Mouse (Mus musculus) forebrain, embryonic 13.5 days (tissue): ENCODE results near the gene Gfi1. TPM values are rescaled to one million over a fixed set of nuclear protein-coding genes. Genes with fewer than 3 reads are reported as not detected.

Experiments
- ATAC-seq: fragments of 200-750 bp; cut with Nextera tagmentation; 2 replicates; pipeline ENCODE4 v1.8.0; 2017
- H3K27ac ChIP-seq: fragments of 300-500 bp; sonication (generic); 2 replicates; pipeline ENCODE4 v1.5.1; 2015; ENCODE audit warnings: inconsistent platforms, mild to moderate bottlenecking, moderate library complexity
- H3K27me3 ChIP-seq: fragments of 300-500 bp; sonication (generic); 2 replicates; pipeline ENCODE4 v1.6.1; 2015; ENCODE audit warnings: mild to moderate bottlenecking, inconsistent platforms
- H3K36me3 ChIP-seq: fragments of 300-500 bp; sonication (generic); 2 replicates; pipeline ENCODE4 v1.6.1; 2015; ENCODE audit warnings: mild to moderate bottlenecking, inconsistent platforms; ENCODE audit not compliant: poor library complexity, severe bottlenecking
- H3K4me1 ChIP-seq: fragments of 300-500 bp; sonication (generic); 2 replicates; pipeline ENCODE4 v1.6.1; 2015; ENCODE audit warnings: inconsistent platforms
- H3K4me2 ChIP-seq: fragments of 300-500 bp; sonication (generic); 2 replicates; pipeline ENCODE4 v1.6.1; 2015; ENCODE audit warnings: inconsistent platforms, mild to moderate bottlenecking, moderate library complexity
- H3K4me3 ChIP-seq: fragments of 300-500 bp; sonication (generic); 2 replicates; pipeline ENCODE4 v1.5.1; 2015; ENCODE audit warnings: mild to moderate bottlenecking, inconsistent platforms
- H3K9ac ChIP-seq: fragments of 300-500 bp; sonication (generic); 2 replicates; pipeline ENCODE4 v1.6.1; 2015; ENCODE audit warnings: mild to moderate bottlenecking, inconsistent platforms
- H3K9me3 ChIP-seq: fragments of 300-500 bp; sonication (generic); replicated peaks from 2 replicates; pipeline ENCODE4 v1.6.1; 2016; ENCODE audit warnings: inconsistent platforms
- WGBS: fragments of 180-500 bp; shearing (Covaris S2); methylation state at CpG from one replicate; pipeline ENCODE4 v1.1.7; 2015; 5-methylcytosine and 5-hydroxymethylcytosine counted together
- polyA plus RNA-seq: library from polyadenylated mRNA; unstranded; fragments of >200 nt; fragmentation: Nextera tagmentation; extraction: Ambion mirVana; gene quantifications from 2 replicates; pipeline ENCODE4 v1.2.1, GENCODE M21; 2015

The Gfi1 gene
- polyA plus RNA-seq, 1 experiment from 2014 or later = not detected

DNA sequence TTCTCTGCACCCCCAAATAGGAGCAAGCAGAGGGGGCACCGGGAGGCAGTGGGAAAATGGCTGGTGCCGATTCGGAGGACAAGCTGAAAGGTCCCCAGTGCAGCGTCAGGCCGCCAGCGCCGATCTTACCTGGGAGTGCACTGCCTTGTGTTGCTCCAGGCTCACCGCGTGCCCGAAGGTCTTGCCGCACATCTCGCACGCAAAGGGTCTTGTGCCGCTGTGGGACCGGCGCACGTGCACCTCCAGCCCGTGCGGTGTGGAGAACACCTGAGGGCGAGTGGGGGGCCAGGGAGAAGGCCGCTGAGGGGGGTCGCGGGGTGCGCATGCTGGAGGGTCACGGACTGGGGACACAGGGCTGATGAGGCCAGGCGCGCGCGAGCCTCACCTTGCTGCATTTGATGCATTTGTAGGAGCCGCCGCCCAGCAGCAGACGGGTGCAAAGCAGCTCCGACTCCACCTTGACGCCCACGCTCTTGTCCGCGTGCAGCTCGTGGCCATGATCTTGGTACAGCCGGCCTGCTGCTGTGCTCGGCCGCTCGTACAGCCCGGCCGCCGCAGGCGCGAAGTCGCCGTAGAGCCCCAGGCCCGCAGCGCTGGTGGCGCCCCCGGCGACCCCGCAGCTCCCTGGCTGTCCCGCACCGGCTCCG lies 4.7 kb downstream of the Gfi1 start:
- 0 out of 2 replicates have a peak, but pooled peaks have one; percentile 13 for ATAC-seq

DNA sequence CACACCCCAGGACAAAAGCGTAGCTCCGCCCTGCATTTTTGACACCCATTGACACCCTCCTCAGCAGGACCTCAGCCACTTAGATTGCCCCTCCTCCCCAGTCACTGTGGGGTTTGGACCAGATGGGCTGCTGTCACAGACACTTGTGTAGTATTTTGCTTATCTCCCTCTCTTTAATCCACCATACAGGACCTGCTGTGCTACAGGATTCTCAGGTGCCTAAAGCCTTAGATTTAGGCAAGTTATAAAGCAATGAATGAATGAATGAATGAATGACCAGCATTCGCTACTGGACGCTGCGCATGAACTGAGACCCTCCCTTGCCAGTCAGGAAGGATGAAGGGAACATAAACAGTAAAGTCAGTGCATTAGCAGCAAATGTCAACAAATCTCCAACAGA lies 5.3 kb downstream of the Gfi1 start:
- ATAC-seq = no peak
- Histone ChIP-seq H3K9ac (no peak overlapping the region), H3K36me3 (no peaks in the 10 kb centered on the region), H3K4me3 (no peak overlapping the region; the same call in 1 of the 2 replicates), H3K27me3 (peaks cover 94% of the 10 kb centered on the region), H3K27ac (no peak overlapping the region), H3K4me2 (no peak overlapping the region), H3K9me3 (no peaks in the 10 kb centered on the region), H3K4me1 (peaks cover 32% of the 10 kb centered on the region)
- WGBS = 4% methylated on average over 5 of the region's 5 CpGs

More for the DNA sequence above, 4.7 kb downstream of the Gfi1 start:
- Histone ChIP-seq H3K27ac (no peak overlapping the region), H3K4me3 (peak overlapping the region; percentile 33), H3K27me3 (peaks cover 99% of the 10 kb centered on the region), H3K4me1 (peaks cover 37% of the 10 kb centered on the region), H3K4me2 (peak overlapping the region; percentile 59), H3K9me3 (no peaks in the 10 kb centered on the region), H3K9ac (no peak overlapping the region; the same call in 1 of the 2 replicates), H3K36me3 (no peaks in the 10 kb centered on the region)
- WGBS = under 1% methylated on average over 58 of the region's 58 CpGs

DNA sequence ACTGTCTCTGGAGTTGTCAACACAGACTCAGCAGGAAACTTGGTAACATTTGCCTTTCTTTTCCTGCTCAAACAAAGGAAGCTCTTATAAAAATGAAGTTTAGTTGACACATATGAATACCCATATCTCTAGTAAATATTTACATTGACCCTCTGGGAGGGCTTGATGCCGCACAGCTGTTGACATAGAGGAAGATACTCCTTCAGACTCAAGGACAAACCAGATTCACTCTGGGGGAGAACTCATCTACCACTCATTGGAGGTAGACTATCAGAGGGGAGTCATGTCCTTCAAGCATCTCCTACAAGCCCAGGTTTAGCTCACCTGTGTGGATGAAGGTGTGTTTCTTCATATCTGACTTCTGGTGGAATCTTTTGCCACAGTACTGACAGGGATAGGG lies 6.0 kb downstream of the Gfi1 start:
- 28% methylated on average over 1 of the region's 1 CpGs for whole genome bisulfite sequencing

DNA sequence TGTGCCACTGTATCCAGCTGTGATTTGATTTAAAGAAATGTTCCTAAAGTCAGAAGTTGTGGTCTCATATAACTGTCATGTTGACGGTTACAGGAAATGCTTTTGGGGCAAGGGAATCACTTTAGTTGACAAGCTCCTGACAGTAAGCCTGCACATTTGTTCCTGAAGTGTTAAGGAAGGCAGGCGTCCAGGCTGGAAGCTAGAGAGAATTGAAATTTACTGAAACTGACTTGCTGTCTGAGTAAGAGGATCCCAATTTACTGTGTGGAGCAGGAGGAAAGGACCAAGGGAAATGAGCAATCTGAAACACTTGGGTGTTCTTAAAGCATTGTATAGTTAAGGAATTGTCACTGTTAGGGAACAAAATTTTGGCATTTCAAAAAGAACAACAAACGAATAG lies 6.6 kb downstream of the Gfi1 start:
- Histone ChIP-seq H3K36me3 (no peaks in the 10 kb centered on the region), H3K27me3 (peaks cover 90% of the 10 kb centered on the region), H3K4me1 (peaks cover 22% of the 10 kb centered on the region), H3K9me3 (no peaks in the 10 kb centered on the region), H3K4me2 (no peak overlapping the region), H3K9ac (no peak overlapping the region), H3K4me3 (no peak overlapping the region), H3K27ac (no peak overlapping the region)
- 29% methylated on average over 3 of the region's 3 CpGs for WGBS
- no peak for ATAC-seq

More for the DNA sequence above, 6.0 kb downstream of the Gfi1 start:
- no peaks in the 10 kb centered on the region for H3K9me3 ChIP-seq
- peaks cover 25% of the 10 kb centered on the region for H3K4me1 ChIP-seq
- H3K4me2 ChIP-seq = no peak overlapping the region
- H3K27me3 ChIP-seq = peaks cover 90% of the 10 kb centered on the region
- ATAC-seq = no peak
- no peak overlapping the region for H3K4me3 ChIP-seq
- no peak overlapping the region for H3K27ac ChIP-seq
- no peak overlapping the region for H3K9ac ChIP-seq
- H3K36me3 ChIP-seq = no peaks in the 10 kb centered on the region

DNA sequence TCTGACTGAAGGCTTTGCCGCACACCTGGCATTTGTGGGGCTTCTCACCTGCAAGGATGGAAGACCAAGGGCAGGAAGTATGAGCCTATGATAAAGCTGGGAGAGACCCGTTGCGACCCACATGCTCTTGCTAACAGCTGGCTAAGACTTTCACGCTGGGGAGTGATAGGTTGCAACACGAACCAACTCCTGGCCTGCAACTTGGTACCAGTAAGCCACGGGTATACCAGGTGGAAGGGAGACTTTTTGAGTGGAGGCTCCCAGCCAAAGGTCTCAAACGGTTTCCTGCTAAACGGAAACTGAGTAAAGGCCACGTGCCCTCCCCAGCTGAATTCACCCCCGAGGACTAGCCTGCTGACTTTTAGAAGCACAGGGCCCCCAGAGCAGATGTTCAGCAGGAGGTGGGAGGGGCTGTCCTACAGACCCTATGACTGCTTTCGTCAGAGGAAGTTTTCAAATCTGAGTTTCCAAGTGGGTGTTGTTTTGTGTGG lies 7.9 kb downstream of the Gfi1 start:
- no peak overlapping the region for H3K9ac ChIP-seq
- 8% methylated on average over 11 of the region's 11 CpGs for WGBS
- H3K4me1 ChIP-seq = peaks cover 11% of the 10 kb centered on the region
- no peaks in the 10 kb centered on the region for H3K36me3 ChIP-seq
- no peak overlapping the region for H3K4me3 ChIP-seq
- no peaks in the 10 kb centered on the region for H3K9me3 ChIP-seq
- H3K27me3 ChIP-seq = peaks cover 82% of the 10 kb centered on the region
- no peak overlapping the region for H3K27ac ChIP-seq
- no peak overlapping the region for H3K4me2 ChIP-seq
- ATAC-seq = no peak

DNA sequence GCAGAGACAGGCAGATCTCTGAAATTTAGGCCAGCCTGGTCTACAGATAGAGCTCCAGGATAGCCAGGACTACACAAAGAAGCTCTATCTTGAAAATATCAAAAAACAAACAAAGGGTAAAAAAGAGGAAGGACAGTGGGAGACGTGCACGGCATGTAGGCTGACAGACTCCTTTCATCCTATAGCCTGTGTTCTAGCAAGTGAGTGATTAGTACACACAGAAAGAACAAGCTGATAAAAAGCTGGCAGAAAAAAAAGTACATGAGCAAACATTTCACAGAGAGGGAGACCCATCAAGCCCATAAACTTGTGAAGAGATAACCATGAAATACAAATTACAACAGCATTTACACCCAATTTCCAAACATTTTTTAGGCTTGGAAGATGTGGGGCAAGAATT lies 14.1 kb downstream of the Gfi1 start:
- ATAC-seq = no peak
- no peak overlapping the region for H3K4me2 ChIP-seq
- WGBS = 86% methylated on average over 2 of the region's 2 CpGs
- no peaks in the 10 kb centered on the region for H3K36me3 ChIP-seq
- H3K9me3 ChIP-seq = no peaks in the 10 kb centered on the region
- H3K9ac ChIP-seq = no peak overlapping the region
- no peaks in the 10 kb centered on the region for H3K4me1 ChIP-seq
- H3K27me3 ChIP-seq = peaks cover 23% of the 10 kb centered on the region
- no peak overlapping the region for H3K4me3 ChIP-seq
- H3K27ac ChIP-seq = no peak overlapping the region

DNA sequence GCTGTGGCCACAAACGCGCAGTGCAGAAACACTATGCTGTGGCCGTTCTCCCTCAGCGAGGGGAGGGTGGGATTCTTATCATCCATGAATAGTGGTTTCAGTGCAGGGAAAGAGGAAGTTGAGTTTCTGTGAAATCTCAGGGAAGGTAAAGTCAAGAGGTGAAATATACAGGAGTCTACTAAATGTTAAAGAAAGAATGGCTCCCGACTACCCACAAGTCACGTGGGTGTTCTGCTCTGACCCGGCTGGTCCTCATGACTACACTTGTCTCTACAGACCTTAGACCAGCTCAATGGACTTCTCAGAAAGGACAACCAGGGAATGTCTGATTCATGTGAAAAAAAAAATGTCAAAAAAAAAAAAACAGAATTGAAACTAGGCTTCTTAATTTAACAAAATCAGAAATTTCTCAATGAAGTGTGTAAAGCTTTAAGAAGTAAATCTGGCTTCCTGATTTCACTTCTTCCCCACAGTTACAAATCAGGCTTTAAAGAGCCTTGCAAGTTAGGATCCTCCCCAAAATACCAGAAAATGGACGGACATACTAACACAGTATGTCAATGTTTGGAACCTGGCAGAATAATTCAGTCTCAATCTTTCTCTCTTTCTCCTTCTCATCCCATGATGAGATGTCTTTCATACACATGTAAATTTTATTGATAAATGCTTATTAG lies 17.6 kb downstream of the Gfi1 start:
- no peak for ATAC-seq
- Histone ChIP-seq H3K4me3 (no peak overlapping the region), H3K9ac (no peak overlapping the region), H3K27me3 (0 out of 2 replicates have a peak, but pooled peaks cover 3% of the 10 kb centered on the region), H3K9me3 (no peaks in the 10 kb centered on the region), H3K4me2 (no peak overlapping the region), H3K36me3 (no peaks in the 10 kb centered on the region), H3K27ac (no peak overlapping the region), H3K4me1 (no peaks in the 10 kb centered on the region)
- 93% methylated on average over 8 of the region's 8 CpGs for WGBS

DNA sequence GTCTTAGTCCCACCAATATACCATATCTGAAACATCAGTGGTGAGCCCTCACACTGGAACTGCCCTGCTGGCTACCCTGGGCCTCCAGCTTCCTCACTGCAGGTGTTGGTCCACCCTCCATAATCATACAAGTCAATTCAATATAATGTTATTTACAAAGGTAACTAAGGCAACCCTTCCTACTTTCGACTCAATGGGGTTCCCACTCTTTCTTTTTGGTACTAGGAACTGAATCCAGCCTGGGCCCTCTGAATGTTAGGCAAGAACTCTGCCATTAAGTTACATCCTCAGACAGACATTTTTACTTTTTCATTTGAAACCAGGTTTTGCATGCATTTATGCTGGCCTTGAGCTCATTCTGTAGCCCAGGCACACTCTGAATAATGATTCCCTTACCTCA lies 19.6 kb downstream of the Gfi1 start:
- no peak overlapping the region for H3K9ac ChIP-seq
- H3K27me3 ChIP-seq = no peaks in the 10 kb centered on the region
- H3K4me2 ChIP-seq = no peak overlapping the region
- no peak for ATAC-seq
- H3K4me3 ChIP-seq = no peak overlapping the region
- WGBS = 84% methylated on average over 1 of the region's 1 CpGs
- no peaks in the 10 kb centered on the region for H3K36me3 ChIP-seq
- H3K4me1 ChIP-seq = no peaks in the 10 kb centered on the region
- H3K27ac ChIP-seq = no peak overlapping the region
- no peaks in the 10 kb centered on the region for H3K9me3 ChIP-seq

DNA sequence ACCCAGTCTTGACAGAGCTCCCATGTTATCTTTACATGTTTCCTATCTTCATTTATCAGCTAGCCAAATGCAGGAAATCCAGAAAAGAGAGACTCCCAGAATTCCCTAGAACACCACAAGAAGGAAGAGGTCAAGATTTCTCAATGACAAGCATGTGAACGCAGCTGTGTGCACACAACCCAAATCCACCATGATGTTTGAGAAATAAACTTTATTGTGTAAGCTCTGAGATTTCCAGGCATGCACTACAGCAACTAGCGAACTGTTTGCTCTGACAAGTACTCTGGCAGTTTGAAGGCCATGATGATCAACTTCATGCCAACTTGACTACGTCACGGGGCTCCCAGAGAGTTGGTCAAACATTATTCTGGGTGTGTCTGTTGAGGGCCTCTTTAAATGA lies 20.1 kb downstream of the Gfi1 start:
- WGBS = 90% methylated on average over 4 of the region's 4 CpGs
- Histone ChIP-seq H3K9me3 (no peaks in the 10 kb centered on the region), H3K4me1 (no peaks in the 10 kb centered on the region), H3K36me3 (no peaks in the 10 kb centered on the region), H3K4me2 (no peak overlapping the region), H3K27ac (no peak overlapping the region), H3K4me3 (no peak overlapping the region), H3K9ac (no peak overlapping the region), H3K27me3 (no peaks in the 10 kb centered on the region)
- no peak for ATAC-seq

DNA sequence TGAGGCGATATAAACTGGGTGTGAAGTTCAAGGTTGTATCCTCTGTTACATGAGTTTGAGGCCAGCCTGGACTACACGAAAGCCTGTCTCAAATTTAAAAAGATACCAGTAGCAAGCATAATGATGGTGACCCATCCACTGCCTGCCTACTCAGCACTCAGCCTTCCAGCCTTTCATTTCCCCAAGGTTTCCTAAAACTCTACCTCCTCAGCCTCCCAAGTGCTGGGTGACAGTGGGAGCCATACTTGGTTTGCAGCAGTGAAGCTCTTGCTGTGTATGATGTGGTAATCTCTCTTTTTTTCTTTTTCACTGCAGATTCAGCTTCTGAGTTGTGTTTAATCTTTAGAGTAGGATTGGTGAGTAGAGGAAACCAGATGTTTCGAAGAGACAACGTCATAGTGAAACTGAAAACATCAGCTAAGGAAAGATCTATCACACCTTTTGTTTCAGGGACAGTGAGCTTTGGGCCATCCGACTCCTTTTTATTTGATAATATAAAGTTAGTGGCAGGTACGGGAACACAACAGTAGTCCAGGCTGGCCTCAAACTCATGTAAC lies 22.6 kb downstream of the Gfi1 start:
- H3K4me2 ChIP-seq = no peak overlapping the region
- no peaks in the 10 kb centered on the region for H3K9me3 ChIP-seq
- H3K4me3 ChIP-seq = no peak overlapping the region
- ATAC-seq = no peak
- no peak overlapping the region for H3K9ac ChIP-seq
- no peaks in the 10 kb centered on the region for H3K27me3 ChIP-seq
- H3K36me3 ChIP-seq = no peaks in the 10 kb centered on the region
- no peaks in the 10 kb centered on the region for H3K4me1 ChIP-seq
- 92% methylated on average over 6 of the region's 6 CpGs for WGBS
- H3K27ac ChIP-seq = no peak overlapping the region

DNA sequence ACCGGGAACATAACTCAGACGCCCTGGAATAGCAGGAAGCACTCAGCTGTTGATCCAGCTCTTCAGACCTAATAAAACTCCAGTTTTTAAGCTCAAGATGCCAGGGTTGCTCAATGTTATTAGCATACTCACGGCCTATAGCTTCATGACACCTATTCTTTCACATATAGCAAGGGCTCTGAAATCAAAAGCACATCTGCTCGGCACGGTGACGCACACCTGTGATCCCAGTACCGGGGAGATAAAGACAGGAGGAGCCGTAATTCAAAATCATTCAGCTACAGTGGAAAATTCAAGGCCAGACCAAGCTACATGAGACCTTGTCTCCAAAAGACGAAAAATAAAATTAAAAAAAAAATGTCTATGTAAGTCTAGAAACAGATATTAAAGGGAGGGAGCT lies 24.2 kb downstream of the Gfi1 start:
- Histone ChIP-seq H3K27me3 (no peaks in the 10 kb centered on the region), H3K9me3 (no peaks in the 10 kb centered on the region), H3K36me3 (no peaks in the 10 kb centered on the region), H3K9ac (no peak overlapping the region), H3K4me1 (no peaks in the 10 kb centered on the region), H3K27ac (no peak overlapping the region), H3K4me3 (no peak overlapping the region), H3K4me2 (no peak overlapping the region)
- WGBS = 88% methylated on average over 9 of the region's 9 CpGs
- no peak for ATAC-seq

DNA sequence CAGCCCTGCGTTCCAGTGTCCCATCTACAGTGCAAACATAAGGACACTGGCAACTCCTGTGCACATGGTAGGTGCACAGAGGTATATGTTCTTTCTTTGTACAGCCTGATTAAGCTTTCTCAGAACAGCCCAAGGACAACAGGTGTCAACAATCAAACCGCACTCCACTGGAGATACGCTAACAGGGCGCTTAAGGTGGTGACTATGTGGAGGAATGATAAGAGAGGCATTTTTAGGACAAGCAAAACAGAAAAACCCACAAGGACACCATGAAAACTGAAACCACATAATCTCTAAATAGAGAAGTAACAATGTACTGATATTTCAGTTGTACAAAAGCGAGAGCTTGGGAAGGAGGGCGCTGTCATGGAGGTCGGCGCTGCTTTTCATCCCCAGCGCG lies 25.0 kb downstream of the Gfi1 start:
- Histone ChIP-seq H3K36me3 (no peaks in the 10 kb centered on the region), H3K27ac (no peak overlapping the region), H3K27me3 (no peaks in the 10 kb centered on the region), H3K4me3 (no peak overlapping the region), H3K4me2 (no peak overlapping the region), H3K4me1 (no peaks in the 10 kb centered on the region), H3K9ac (no peak overlapping the region), H3K9me3 (no peaks in the 10 kb centered on the region)
- 93% methylated on average over 10 of the region's 10 CpGs for WGBS
- ATAC-seq = no peak
